Mouse (Mus musculus) left cerebral cortex, postnatal 4 days (tissue): Measurements from ENCODE around the gene Bcorl1. TPM values are rescaled to one million over a fixed set of nuclear protein-coding genes. Genes with fewer than 3 reads are reported as not detected.

Experiments used
- DNase-seq: peaks from one replicate; pipeline ENCODE4 v3.0.0-alpha.2; 2022
- intact Hi-C: fragments of 180-260 bp; cut with DNase I; formaldehyde crosslinking; loops from one replicate; pipeline ENCODE4 v1.15.1; 2025
- total RNA-seq, 2 experiments: library from RNA; stranded (reverse); gene quantifications; 2 replicates each; pipeline ENCODE4 v1.2.3; 2021

Bcorl1 gene
- total RNA-seq = 10 to 100 TPM; 27.9 to 33.5 TPM

- peak; percentile 40 for DNase-seq
- intact Hi-C loops = no loop called here
These were observed at the start of gene Bcorl1 for GRCm38 (mm10) chrX:48341141-48341540. Gene Bcorl1, plus strand, starts transcription at chrX:48341358.

DNA sequence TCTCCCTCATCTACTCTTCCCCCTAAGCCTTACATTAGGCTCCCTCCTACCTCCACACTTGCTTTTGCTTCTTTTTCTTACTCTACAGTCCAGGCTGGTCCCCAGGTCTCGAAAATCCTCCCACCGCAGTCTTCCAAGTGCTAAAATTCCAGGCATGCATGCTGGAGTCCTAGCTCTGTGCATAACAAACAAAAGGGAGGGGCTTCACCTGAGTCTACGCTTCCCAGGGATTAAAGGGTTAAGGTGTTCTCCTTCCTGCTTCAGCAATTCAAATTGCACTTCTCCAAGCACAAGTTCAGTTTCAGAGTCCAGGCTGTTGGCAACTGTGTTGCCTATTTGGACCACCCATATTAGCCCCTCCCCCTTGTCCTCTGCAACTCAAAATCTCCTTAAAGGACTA lies 49.7 kb upstream of the Bcorl1 start:
- intact Hi-C loops = no loop called here
- no peak for DNase-seq

- intact Hi-C loops = no loop called here
- DNase-seq = no peak
These were observed 35.8 kb upstream of the Bcorl1 start for GRCm38 (mm10) chrX:48305356-48305755.

- intact Hi-C loops = no loop called here
- no peak for DNase-seq
These were observed 30.2 kb upstream of the Bcorl1 start for GRCm38 (mm10) chrX:48310706-48311517.

DNA sequence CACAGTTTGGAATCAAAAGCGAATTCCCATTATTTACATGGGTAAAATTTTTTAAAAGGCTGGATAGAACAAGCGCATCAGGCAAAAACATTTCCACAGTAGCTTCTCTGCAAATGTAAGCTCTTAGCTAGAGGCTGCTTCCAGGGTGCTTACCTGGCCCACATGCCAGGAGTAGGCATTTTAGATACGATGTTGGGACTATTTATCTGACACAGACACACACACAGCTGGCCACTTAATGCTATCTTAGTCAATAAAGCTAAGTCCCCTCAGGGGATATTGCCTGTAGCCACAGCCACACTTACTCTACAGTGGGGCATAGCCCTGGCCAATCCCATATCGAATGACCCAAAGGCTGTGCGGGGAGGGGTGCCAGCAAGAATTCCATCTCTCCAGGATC lies 29.4 kb upstream of the Bcorl1 start:
- intact Hi-C loops = no loop called here
- no peak for DNase-seq

DNA sequence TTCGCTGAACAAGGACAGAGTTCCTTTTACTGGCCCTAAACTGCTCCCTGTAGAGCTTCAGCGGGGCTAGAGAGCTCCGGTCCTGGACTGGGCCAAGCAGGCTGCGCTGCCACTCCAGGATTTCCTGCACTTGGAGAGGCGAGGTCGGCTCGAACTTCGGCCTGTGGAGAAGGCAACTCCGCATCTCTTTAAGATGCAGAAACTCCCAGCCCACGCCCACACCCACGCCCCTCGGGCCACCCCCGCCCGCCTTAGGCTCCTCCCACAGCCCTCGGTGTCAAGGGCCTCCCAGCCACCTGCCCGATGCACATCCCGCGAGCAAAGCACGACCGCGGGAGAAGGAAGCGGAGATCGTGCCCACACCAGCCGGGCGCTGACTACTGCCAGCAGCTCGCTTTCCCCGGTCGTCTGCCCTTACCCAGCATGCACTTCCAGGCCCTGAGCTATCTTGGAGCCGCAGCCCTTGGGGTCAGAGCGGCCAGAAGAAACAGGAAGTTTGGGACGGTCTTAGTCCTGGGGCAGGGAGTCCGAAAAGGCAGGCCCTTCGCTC lies 26.6 kb upstream of the Bcorl1 start:
- DNase-seq = peak; percentile 73
- intact Hi-C loops = no loop called here

GRCm38 (mm10) chrX:48317444-48317843 lies 23.7 kb upstream of the Bcorl1 start:
- DNase-seq = no peak
- intact Hi-C loops = no loop called here

DNA sequence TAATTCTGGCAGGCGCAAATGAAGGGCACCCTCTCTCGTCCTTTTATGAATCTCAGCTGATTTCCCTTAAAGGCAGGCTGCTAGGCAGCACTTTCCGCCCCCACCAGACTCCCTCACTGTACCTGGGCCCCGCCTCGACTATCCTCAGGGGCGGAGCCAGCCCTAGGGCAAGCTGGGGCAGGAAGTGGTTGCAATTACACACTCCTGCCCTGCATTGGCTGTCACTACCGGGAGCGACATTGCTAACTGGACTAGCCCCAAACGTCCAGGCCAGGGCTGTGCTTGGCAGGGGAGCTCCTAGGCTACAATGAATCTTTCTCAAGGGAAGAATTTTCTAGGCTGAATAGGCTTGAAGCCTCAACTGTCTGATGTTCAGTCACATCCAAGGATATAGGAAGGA lies 23.0 kb upstream of the Bcorl1 start:
- intact Hi-C loops = no loop called here
- DNase-seq = no peak

- peak; percentile 2 for DNase-seq
- intact Hi-C loops = no loop called here
These were observed 613 bp upstream of the Bcorl1 start for GRCm38 (mm10) chrX:48340441-48341049.

DNA sequence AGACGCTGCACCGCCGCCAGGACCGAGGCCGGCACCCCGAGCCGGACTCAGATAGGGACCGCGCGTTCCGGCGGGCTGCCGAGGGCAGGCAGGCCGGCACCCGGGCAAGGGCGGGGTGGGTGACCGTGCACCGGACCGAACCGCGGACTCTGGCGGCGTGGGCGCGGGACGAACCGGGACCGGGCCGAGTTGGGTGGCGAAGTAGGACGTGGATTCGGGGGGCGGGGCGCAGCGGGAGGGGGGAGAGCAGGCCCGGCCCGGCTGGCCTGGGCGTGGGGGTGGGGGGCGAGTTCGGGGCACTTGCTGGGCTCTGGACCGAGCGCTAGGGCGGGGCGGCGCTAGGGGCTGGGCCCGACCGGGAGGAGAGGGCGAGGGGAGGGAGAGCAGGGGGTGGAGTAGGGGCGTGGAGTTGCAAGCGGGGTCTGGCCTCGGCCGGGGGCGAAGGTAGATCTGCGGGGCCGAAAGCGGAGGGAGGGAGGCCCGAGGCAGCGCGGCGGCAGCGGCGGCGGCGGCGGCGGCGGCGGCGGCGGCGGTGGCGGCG lies 533 bp downstream of the Bcorl1 start:
- peak; percentile 47 for DNase-seq
- intact Hi-C loops = no loop called here

DNA sequence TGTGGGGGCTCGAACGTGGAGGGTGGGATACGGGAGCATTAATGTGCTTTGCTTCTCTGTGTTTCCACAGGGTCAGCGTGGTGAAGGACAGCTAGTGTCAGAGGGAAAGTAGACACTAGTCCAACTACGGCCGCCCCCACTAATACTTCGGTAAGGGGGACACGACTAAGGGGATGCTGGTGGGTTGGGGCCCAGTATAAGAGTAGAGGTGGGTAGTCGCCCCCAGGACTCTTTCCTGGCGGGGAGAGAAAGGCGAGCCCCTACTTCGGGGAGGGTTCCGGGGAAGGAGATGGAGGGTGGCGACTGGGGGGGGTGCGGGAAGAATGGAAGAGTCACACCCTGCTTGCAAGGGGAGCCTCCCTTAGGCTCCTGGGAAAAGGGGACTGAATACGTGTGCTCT lies 1.6 kb downstream of the Bcorl1 start:
- peak; percentile 1 for DNase-seq

GRCm38 (mm10) chrX:48343461-48343952 lies 2.3 kb downstream of the Bcorl1 start:
- peak; percentile 95 for DNase-seq
- intact Hi-C loops = no loop called here

More for the DNA sequence above, 1.6 kb downstream of the Bcorl1 start:
- intact Hi-C loops = no loop called here

DNA sequence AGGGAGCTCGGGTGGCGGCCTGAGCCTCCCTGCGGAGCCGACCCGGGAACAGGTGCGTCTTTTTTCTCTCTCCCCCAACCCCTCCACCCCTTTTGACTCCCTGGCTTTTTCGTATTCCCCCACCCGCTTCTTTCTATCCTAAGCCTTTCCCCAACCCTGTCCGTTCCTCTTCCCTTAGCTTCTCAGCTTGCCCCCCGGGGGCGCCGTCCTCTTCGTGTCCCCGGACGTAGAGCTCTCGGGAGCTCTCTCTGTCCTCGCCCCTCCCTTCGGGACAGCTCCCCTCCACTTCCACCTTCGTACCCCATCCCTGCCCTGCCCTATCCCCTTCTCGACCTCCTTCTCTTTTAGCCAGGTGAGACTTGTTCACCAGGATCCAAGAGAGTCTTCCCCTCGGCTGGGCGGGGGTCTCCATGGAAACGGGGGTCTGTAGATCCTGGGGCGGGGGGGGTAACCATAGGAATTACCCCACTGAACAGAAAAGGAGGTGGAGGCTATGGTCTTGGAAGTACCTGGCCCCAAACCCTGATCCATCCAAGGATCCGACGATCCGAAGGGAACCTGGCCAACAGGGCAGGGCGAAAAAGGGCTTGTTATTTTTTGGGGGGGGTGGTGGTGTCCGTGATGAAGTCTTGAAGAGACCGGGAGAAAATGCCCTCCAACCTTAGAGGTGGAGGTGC lies 2.9 kb downstream of the Bcorl1 start:
- DNase-seq = peak; percentile 16

DNA sequence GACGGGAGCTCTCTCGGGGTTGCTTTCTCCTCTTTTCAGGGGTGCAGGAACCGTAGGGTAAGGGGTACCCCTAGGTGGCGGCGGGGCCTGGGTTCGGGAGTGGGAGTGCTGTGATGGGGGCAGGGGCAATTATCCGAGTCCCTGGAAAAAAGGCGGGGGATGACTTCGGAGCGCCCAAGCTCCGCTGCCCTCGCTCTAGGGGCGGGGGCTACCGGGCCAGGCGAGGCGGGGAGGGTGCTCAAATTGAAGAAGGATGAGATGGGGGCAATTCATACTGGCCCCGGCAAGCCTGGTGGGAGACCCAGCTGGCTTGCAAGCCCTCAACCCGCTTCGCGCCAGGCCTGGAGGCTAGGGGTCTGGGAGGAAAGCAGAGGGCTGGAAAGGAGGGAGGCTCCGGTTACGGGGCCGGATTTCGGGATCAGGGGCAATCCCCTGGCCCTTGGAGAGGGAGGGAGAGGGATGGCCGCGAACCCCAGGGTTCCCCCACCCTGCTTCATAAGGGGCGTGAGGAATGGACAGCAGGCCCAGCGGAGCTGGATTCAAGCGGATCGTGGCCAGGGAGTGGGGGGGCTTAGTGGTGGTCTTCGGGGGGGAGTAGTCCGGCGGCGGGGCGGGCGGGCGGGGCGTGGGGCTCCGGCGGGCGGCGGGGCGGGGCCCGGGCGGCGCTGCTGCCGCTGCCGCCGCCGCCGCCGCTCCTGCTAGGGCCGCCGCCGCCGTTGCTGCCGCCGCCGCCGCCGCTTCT lies 3.7 kb downstream of the Bcorl1 start:
- intact Hi-C loops = no loop called here
- DNase-seq = peak; percentile 21

More for the DNA sequence above, 2.9 kb downstream of the Bcorl1 start:
- intact Hi-C loops = no loop called here

DNA sequence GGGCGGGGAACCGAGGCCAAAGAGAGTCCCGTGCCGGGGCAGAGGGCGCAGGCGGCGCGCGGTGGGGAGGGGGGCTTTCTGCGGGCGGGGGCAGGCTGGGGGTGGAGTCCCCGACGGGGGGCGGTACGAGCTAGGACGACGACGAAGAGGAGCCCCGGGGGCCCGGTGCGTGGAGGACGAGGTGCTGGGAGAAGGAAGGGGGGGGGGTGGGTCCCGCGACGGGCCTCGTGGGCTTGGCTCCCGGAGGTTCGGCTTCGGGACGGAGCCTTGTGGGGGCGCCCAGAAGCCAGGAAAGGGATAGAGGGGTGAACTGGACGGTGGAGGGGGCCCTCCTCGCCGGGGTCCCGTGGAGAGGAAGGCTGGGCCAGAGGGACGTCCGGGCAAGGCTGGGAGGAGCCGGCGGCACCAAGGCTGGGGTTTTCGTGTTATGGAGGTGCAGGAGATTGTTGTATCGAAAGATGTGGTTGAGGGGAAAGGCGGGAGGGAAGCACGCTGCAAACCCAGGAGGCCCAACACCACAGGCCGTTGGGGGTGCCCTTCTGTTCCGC lies 4.3 kb downstream of the Bcorl1 start:
- intact Hi-C loops = no loop called here
- DNase-seq = peak; percentile 27

- no peak for DNase-seq
- intact Hi-C loops = no loop called here
These were observed 14.2 kb downstream of the Bcorl1 start for GRCm38 (mm10) chrX:48355346-48355745.

DNA sequence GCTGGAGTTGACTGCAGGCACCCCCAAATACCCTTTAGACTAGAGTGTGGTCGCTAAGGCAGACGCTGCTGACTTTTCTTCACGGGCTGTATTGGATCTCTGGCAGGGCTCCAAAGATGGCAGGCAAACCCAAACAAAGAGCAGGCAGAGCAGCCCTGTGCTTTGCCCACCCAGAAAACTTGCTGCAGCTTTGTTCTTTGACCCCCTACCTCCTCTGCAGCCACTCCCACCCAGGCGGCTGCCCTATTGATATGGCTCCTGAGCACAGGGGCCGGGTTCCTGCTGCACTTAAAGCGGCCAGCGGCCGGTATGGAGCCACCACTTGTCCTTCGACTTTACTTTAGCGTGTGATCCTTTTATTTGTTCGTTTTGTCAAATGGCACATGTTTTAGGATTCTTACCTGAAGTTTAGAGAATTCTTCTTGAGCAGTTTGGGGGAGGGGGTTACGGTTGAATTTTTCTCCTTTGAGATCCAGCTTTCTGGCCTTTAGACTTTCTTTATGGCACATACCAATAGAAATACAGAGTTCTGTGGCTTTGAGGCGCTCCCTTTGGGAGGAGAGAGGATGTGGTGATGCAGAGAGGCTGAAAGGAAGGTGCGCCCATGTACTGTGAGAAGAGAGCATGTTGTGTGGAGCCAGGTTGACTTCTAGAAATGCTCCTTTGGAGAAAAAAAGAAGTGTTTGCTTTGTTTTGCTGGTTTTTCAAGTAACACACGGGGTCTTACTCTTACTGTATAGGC lies 24.8 kb downstream of the Bcorl1 start:
- DNase-seq = peak; percentile 10
- intact Hi-C loops = no loop called here

- intact Hi-C loops = no loop called here
- no peak for DNase-seq
These were observed 26.7 kb downstream of the Bcorl1 start for GRCm38 (mm10) chrX:48367841-48368240.

DNA sequence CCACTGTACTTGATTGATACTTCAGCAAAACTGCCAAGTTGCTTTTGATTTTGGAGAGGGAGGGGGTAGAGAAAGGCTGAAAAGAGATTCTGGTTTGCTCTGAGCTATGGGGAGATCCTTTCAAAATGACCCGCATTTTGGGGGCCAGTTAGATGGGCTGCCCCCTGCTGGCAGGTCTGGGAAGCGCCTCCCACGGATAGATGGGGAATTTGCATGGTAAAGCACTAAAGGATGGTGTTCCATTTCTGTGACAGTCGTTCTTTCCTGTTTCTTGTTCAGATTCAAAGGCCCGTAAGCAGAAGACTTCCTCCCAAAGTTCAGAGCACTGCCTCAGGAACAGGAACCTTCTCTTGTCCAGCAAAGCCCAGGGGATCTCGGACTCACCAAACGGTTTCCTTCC lies 42.5 kb downstream of the Bcorl1 start:
- DNase-seq = peak; percentile 25
- intact Hi-C loops = loop anchor here (10.0 kb wide), 1 partner anchor 99 kb away; no protein-coding TSS in a partner anchor
